Mouse (Mus musculus): ENCODE measurements around the gene Luc7l3.

DNA sequence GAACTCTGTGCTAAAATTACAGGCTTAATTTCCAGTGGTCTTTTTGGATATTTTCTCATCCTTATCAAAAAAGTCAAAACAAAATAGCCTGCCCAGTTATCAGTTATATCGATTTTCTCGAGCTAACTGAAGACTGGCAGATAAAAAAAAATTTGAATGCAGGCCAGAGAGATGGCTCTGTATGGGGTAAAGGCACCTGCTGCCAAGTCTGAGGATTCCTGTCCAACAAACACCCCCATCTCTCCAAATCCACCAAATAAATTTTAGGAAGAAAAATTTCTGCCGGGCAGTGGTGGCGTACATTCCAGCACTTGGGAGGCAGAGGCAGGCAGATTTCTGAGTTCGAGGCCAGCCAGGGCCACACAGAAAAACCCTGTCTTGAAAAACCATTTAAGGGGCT lies 3.7 kb downstream of the Luc7l3 start:
- TF ChIP-seq E2F4 (IDR thresholded peaks at IDR 0.05; ENCODE audit: borderline replicate concordance, low read depth, low read length) (no peak), CTCF (IDR thresholded peaks at IDR 0.05 in 2 of 3, conservative IDR thresholded peaks at IDR 0.05 in 1 of 3; ENCODE audit: control insufficient read depth in 1 of 3, insufficient read depth in 1 of 3, low read depth in 2 of 3, low read length in 3 of 3, poor library complexity in 1 of 3, severe bottlenecking in 1 of 3) (no peak), BHLHE40 (IDR thresholded peaks at IDR 0.05; ENCODE audit: borderline replicate concordance, low read depth, low read length) (0 out of 2 replicates have a peak, but pooled peaks have one; percentile 10), ZNF384 (IDR thresholded peaks at IDR 0.05; ENCODE audit: low read depth, low read length) (peak; percentile 76), CHD2 (IDR thresholded peaks at IDR 0.05; ENCODE audit: low read length) (no peak), MAFK (IDR thresholded peaks at IDR 0.05; ENCODE audit: borderline replicate concordance, low read depth, low read length) (no peak), ELF1 (IDR thresholded peaks at IDR 0.05; ENCODE audit: low read depth, low read length) (no peak), TAL1 (IDR thresholded peaks at IDR 0.05; ENCODE audit: low read length) (no peak), EP300 (IDR thresholded peaks at IDR 0.05; ENCODE audit: low read depth in 1 of 2, low read length in 2 of 2) (peak; percentile 49 to 56; a peak in 3 of 4 replicates), POLR2A (IDR thresholded peaks at IDR 0.05; ENCODE audit: control insufficient read depth in 1 of 2, insufficient read depth in 1 of 2, low read depth in 1 of 2, low read length in 2 of 2, poor library complexity in 1 of 2) (no peak)

All from MEL (cell line).